Mouse (Mus musculus) ovary, adult 10 weeks (tissue): Measurements from ENCODE around the gene Gm15319. TPM values are rescaled to one million over a fixed set of nuclear protein-coding genes. Genes with fewer than 3 reads are reported as not detected.

Source experiments
- polyA plus RNA-seq: library from polyadenylated mRNA; stranded (reverse); fragments of 350-450 nt; fragmentation: Illumina TruSeq; extraction: RNeasy Lipid Tissue Mini Kit (QIAGEN cat#74804); gene quantifications from one replicate; pipeline ENCODE4 v1.2.3, GENCODE M21; 2014

Gm15319 gene
- not detected for polyA plus RNA-seq

GRCm38 (mm10) chr8:20363110-20363509, at the start of gene Gm15319:
Gene Gm15319 (minus strand): TSS chr8:20363210.

